Mouse (Mus musculus): ENCODE measurements around the gene Cryzl1. TPM values are rescaled to one million over a fixed set of nuclear protein-coding genes. Genes with fewer than 3 reads are reported as not detected.

Gene Cryzl1
- polyA plus RNA-seq, 1 experiment = 27.6 TPM

- Histone ChIP-seq H3K79me2 (ENCODE audit: control insufficient read depth, insufficient read depth) (peaks cover 71% of the 10 kb centered on the region), H3K4me3 (no peak overlapping the region), H3K4me2 (ENCODE audit: low read depth) (peak overlapping the region; percentile 76), H3K36me3 (ENCODE audit: control insufficient read depth, insufficient read depth) (no peaks in the 10 kb centered on the region), H3ac (ENCODE audit: control insufficient read depth, insufficient read length) (no peak overlapping the region), H3K27me3 (ENCODE audit: control insufficient read depth, insufficient read depth, insufficient read length) (no peaks in the 10 kb centered on the region)
- TF ChIP-seq USF1 (IDR thresholded peaks at IDR 0.05; ENCODE audit: low read depth) (no peak), POLR2AphosphoS2 (IDR thresholded peaks at IDR 0.05; ENCODE audit: insufficient read length, low read depth) (no peak), MYOG (IDR thresholded peaks at IDR 0.05; ENCODE audit: control insufficient read depth in 1 of 3, insufficient read depth in 1 of 3, insufficient read length in 2 of 3, low read depth in 2 of 3) (no peak), MAX (IDR thresholded peaks at IDR 0.05; ENCODE audit: low read depth) (no peak), MYOD1 (IDR thresholded peaks at IDR 0.05; ENCODE audit: control insufficient read depth in 1 of 3, insufficient read length in 2 of 3, low read depth in 2 of 3) (no peak), E2F4 (IDR thresholded peaks at IDR 0.05; ENCODE audit: insufficient read depth) (no peak), SRF (IDR thresholded peaks at IDR 0.05; ENCODE audit: control insufficient read depth, insufficient read length, low read depth) (no peak), CEBPB (IDR thresholded peaks at IDR 0.05; ENCODE audit: insufficient read depth, poor library complexity, severe bottlenecking) (no peak), POLR2A (IDR thresholded peaks at IDR 0.05; ENCODE audit: insufficient read length, low read depth) (no peak)
These were observed 33.0 kb upstream of the Cryzl1 start for GRCm38 (mm10) chr16:91761761-91762160.

GRCm38 (mm10) chr16:91761202-91761601 is 32.4 kb upstream of the Cryzl1 start:
- Histone ChIP-seq H3K27me3 (ENCODE audit: control insufficient read depth, insufficient read depth, insufficient read length) (no peaks in the 10 kb centered on the region), H3K4me2 (ENCODE audit: low read depth) (no peak overlapping the region), H3ac (ENCODE audit: control insufficient read depth, insufficient read length) (no peak overlapping the region), H3K36me3 (ENCODE audit: control insufficient read depth, insufficient read depth) (no peaks in the 10 kb centered on the region), H3K4me3 (no peak overlapping the region), H3K79me2 (ENCODE audit: control insufficient read depth, insufficient read depth) (peaks cover 71% of the 10 kb centered on the region)
- no peak for TF ChIP-seq USF1 (IDR thresholded peaks at IDR 0.05; ENCODE audit: low read depth)
- TF ChIP-seq REST (IDR thresholded peaks at IDR 0.05; ENCODE audit: insufficient read depth, insufficient read length) = no peak
- no peak for TF ChIP-seq MAX (IDR thresholded peaks at IDR 0.05; ENCODE audit: low read depth)
- TF ChIP-seq E2F4 (IDR thresholded peaks at IDR 0.05; ENCODE audit: insufficient read depth) = no peak
- TF ChIP-seq MYOG (IDR thresholded peaks at IDR 0.05; ENCODE audit: control insufficient read depth in 1 of 3, insufficient read depth in 1 of 3, insufficient read length in 2 of 3, low read depth in 2 of 3) = peak in 1 of 3 experiments; percentile 43
- no peak for TF ChIP-seq SRF (IDR thresholded peaks at IDR 0.05; ENCODE audit: control insufficient read depth, insufficient read length, low read depth)
- TF ChIP-seq MYOD1 (IDR thresholded peaks at IDR 0.05; ENCODE audit: control insufficient read depth in 1 of 3, insufficient read length in 2 of 3, low read depth in 2 of 3) = peak in 1 of 3 experiments; percentile 52
- TF ChIP-seq POLR2AphosphoS2 (IDR thresholded peaks at IDR 0.05; ENCODE audit: insufficient read length, low read depth) = no peak

GRCm38 (mm10) chr16:91754957-91755356 is 26.2 kb upstream of the Cryzl1 start:
- TF ChIP-seq USF1 (IDR thresholded peaks at IDR 0.05; ENCODE audit: low read depth) (no peak), REST (IDR thresholded peaks at IDR 0.05; ENCODE audit: insufficient read depth, insufficient read length) (no peak), MYOG (IDR thresholded peaks at IDR 0.05; ENCODE audit: control insufficient read depth in 1 of 3, insufficient read depth in 1 of 3, insufficient read length in 2 of 3, low read depth in 2 of 3) (no peak), E2F4 (IDR thresholded peaks at IDR 0.05; ENCODE audit: insufficient read depth) (no peak), POLR2A (IDR thresholded peaks at IDR 0.05; ENCODE audit: insufficient read length, low read depth) (no peak), SRF (IDR thresholded peaks at IDR 0.05; ENCODE audit: control insufficient read depth, insufficient read length, low read depth) (no peak), TCF12 (IDR thresholded peaks at IDR 0.05; ENCODE audit: insufficient read depth, poor library complexity, severe bottlenecking) (no peak)

GRCm38 (mm10) chr16:91753611-91754010 is 24.8 kb upstream of the Cryzl1 start:
- Histone ChIP-seq H3ac (ENCODE audit: control insufficient read depth, insufficient read length) (no peak overlapping the region), H3K4me3 (no peak overlapping the region), H3K36me3 (ENCODE audit: control insufficient read depth, insufficient read depth) (no peaks in the 10 kb centered on the region), H3K27me3 (ENCODE audit: control insufficient read depth, insufficient read depth, insufficient read length) (no peaks in the 10 kb centered on the region), H3K79me2 (ENCODE audit: control insufficient read depth, insufficient read depth) (peaks cover 63% of the 10 kb centered on the region), H3K4me2 (ENCODE audit: low read depth) (no peak overlapping the region)
- TF ChIP-seq POLR2AphosphoS2 (IDR thresholded peaks at IDR 0.05; ENCODE audit: insufficient read length, low read depth) (no peak), SRF (IDR thresholded peaks at IDR 0.05; ENCODE audit: control insufficient read depth, insufficient read length, low read depth) (no peak), USF1 (IDR thresholded peaks at IDR 0.05; ENCODE audit: low read depth) (no peak), TCF3 (IDR thresholded peaks at IDR 0.05; ENCODE audit: insufficient read length, low read depth) (no peak), E2F4 (IDR thresholded peaks at IDR 0.05; ENCODE audit: insufficient read depth) (no peak), REST (IDR thresholded peaks at IDR 0.05; ENCODE audit: insufficient read depth, insufficient read length) (no peak), MYOG (IDR thresholded peaks at IDR 0.05; ENCODE audit: control insufficient read depth in 1 of 3, insufficient read depth in 1 of 3, insufficient read length in 2 of 3, low read depth in 2 of 3) (no peak), TCF12 (IDR thresholded peaks at IDR 0.05; ENCODE audit: insufficient read depth, poor library complexity, severe bottlenecking) (no peak), MYOD1 (IDR thresholded peaks at IDR 0.05; ENCODE audit: control insufficient read depth in 1 of 3, insufficient read length in 2 of 3, low read depth in 2 of 3) (no peak), MAX (IDR thresholded peaks at IDR 0.05; ENCODE audit: low read depth) (no peak), POLR2A (IDR thresholded peaks at IDR 0.05; ENCODE audit: insufficient read length, low read depth) (no peak), CEBPB (IDR thresholded peaks at IDR 0.05; ENCODE audit: insufficient read depth, poor library complexity, severe bottlenecking) (no peak)

More at GRCm38 (mm10) chr16:91754957-91755356, 26.2 kb upstream of the Cryzl1 start:
- H3K4me2 ChIP-seq (ENCODE audit: low read depth) = no peak overlapping the region
- H3K79me2 ChIP-seq (ENCODE audit: control insufficient read depth, insufficient read depth) = peaks cover 63% of the 10 kb centered on the region
- no peaks in the 10 kb centered on the region for H3K27me3 ChIP-seq (ENCODE audit: control insufficient read depth, insufficient read depth, insufficient read length)
- H3K36me3 ChIP-seq (ENCODE audit: control insufficient read depth, insufficient read depth) = no peaks in the 10 kb centered on the region
- H3ac ChIP-seq (ENCODE audit: control insufficient read depth, insufficient read length) = no peak overlapping the region
- H3K4me3 ChIP-seq = no peak overlapping the region
